Mouse (Mus musculus): ENCODE data around the gene Reln. TPM values are rescaled to one million over a fixed set of nuclear protein-coding genes. Genes with fewer than 3 reads are reported as not detected.

Reln gene
- polyA plus RNA-seq, 1 experiment: 164 TPM

DNA sequence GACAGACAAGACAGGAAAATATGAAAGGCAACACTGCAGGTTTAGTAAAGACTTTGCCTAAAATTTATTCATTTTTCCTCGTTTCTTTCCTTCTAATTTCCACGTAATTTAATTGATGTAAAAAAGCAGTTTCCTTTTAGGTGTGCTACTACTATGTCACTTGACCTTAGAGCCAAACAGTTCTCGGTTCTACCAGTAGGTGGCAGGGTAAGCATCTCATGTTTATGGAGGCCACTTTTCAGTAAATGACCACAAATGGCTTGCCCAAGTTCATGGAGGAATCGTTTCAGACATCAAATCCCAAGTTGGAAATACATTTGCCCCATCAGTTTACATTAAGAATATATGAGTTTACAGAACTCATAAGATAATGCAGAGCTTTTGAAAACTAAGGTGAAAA, 358.2 kb downstream of the Reln start:
- no peak for TF ChIP-seq CTCF (IDR thresholded peaks at IDR 0.05; ENCODE audit: insufficient read depth, low read depth, low read length)
- no peak for TF ChIP-seq POLR2A (IDR thresholded peaks at IDR 0.05; ENCODE audit: insufficient read depth, low read depth, low read length)
- H3K4me1 ChIP-seq (ENCODE audit: control insufficient read depth, insufficient read depth, low read length): no peaks in the 10 kb centered on the region
- no peak overlapping the region for H3K27ac ChIP-seq (ENCODE audit: insufficient read depth, low read depth, low read length)
- no peak overlapping the region for H3K4me3 ChIP-seq (ENCODE audit: insufficient read depth, low read depth, low read length)
- 57% methylated on average over 4 of the region's 4 CpGs for WGBS

DNA sequence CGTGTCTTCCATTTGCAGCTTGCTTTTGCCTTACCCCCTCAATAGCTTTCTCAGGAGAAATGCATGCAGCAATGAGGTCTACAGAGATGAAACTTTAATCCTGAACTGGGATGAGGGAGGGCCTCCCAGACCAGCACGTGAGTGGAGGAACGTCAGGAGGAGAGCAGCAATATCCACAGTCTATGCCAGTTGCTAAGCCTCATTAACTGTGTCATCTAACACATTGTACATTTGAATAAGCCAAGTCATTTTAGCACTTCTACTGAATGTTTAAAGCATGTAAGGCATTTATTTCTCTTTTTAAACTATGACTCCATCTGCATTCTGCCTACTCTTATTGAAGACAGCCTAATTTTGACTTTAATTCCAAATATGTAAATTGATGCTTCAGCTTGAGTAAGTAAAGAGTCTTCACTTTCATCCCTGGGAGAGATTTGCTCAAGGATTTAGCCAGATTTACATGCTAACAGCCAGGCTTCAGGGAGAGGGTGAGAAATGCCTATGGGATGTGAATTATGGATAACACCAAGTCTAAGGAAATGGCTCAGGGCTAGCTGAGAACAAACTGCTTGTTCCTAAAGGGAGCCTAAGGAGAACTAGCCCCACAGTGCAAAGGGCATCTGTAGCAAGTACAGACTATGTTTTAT, 361.4 kb downstream of the Reln start:
- no peak for TF ChIP-seq POLR2A (IDR thresholded peaks at IDR 0.05; ENCODE audit: insufficient read depth, low read depth, low read length)
- no peak for TF ChIP-seq CTCF (IDR thresholded peaks at IDR 0.05; ENCODE audit: insufficient read depth, low read depth, low read length)
- H3K4me3 ChIP-seq (ENCODE audit: insufficient read depth, low read depth, low read length): no peak overlapping the region
- WGBS: 77% methylated on average over 3 of the region's 3 CpGs
- H3K27ac ChIP-seq (ENCODE audit: insufficient read depth, low read depth, low read length): no peak overlapping the region
- H3K4me1 ChIP-seq (ENCODE audit: control insufficient read depth, insufficient read depth, low read length): no peaks in the 10 kb centered on the region

DNA sequence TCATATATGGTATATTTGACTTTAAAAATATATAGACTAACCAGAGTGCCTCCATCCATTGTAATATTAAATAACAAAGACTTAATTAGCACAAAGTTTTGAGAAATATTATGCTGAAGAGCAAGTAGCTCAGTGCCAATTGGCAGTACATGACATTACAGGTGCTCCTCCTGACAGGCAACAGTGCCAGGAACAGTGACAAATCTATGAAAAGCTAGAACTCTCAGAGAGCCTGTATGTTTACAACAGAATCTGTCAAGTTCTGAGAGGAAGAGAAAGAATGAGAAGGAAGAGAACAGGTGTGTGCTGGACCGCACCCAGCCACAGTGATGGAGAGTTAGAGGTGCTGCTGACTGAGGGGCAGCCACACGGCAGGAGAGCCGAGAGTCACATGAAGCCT, 363.3 kb downstream of the Reln start:
- no peak overlapping the region for H3K4me3 ChIP-seq (ENCODE audit: insufficient read depth, low read depth, low read length)
- TF ChIP-seq POLR2A (IDR thresholded peaks at IDR 0.05; ENCODE audit: insufficient read depth, low read depth, low read length): no peak
- no peak for TF ChIP-seq CTCF (IDR thresholded peaks at IDR 0.05; ENCODE audit: insufficient read depth, low read depth, low read length)
- H3K4me1 ChIP-seq (ENCODE audit: control insufficient read depth, insufficient read depth, low read length): 0 out of 2 replicates have a peak, but pooled peaks cover 2% of the 10 kb centered on the region
- H3K27ac ChIP-seq (ENCODE audit: insufficient read depth, low read depth, low read length): no peak overlapping the region
- WGBS: 96% methylated on average over 3 of the region's 3 CpGs

DNA sequence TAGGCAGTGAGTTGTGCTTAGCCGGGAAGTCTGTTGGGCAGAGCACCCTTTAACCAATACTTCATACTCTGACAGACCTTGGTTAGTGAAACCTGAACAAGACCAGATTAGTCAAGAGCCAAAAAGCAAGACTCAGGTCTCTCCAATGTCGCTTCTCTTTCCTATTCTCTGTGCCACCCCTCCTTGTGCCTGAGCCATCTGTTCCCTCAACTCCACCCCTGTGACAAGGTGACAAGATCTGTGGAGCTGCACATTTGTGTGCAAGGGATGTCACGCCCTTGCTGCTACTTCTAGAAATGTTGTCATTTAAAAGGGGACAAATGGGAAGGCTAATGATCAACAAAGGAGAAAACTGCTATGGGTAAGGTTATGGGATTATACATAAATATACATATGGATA, 364.0 kb downstream of the Reln start:
- no peak overlapping the region for H3K27ac ChIP-seq (ENCODE audit: insufficient read depth, low read depth, low read length)
- TF ChIP-seq POLR2A (IDR thresholded peaks at IDR 0.05; ENCODE audit: insufficient read depth, low read depth, low read length) (no peak), CTCF (IDR thresholded peaks at IDR 0.05; ENCODE audit: insufficient read depth, low read depth, low read length) (no peak)
- no peak overlapping the region for H3K4me3 ChIP-seq (ENCODE audit: insufficient read depth, low read depth, low read length)
- H3K4me1 ChIP-seq (ENCODE audit: control insufficient read depth, insufficient read depth, low read length): 0 out of 2 replicates have a peak, but pooled peaks cover 5% of the 10 kb centered on the region
- WGBS: 90% methylated on average over 3 of the region's 3 CpGs

DNA sequence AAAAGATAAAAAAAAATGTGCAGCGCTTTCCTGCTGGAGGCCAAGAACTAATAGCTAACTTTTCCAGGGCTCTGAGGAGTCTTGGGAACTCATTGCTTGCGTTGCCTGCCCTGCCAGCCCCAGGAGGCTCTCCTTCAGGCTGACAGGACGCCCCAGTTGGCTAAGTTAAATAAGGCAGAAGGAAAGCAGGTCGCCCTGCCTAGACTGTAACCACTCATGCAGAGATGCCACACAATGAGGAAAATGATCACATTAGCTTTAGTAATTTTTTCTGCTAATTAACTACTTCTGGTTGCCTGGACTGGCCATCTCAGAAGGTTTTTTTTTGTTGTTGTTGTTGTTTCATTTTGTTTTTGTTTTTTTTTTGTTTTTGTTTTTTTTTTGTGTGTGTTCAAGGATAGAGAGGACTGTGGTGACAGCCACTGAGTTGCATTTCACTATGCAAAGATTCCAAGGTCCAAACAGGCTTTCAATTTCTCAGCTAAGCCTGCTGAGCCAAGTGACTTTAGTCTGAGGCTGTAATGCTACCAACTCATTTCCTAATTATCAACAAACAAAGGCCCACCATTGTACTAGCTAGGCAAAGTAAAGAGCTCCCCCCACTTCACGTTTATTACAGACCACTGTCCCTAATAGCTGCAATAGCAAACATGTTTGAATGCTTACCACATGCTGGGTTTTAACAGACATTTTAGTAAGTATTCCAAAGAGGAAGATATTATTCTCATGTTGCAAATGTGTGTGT, 371.1 kb downstream of the Reln start:
- 0 out of 2 replicates have a peak, but pooled peaks cover 5% of the 10 kb centered on the region for H3K4me1 ChIP-seq (ENCODE audit: control insufficient read depth, insufficient read depth, low read length)
- H3K27ac ChIP-seq (ENCODE audit: insufficient read depth, low read depth, low read length): no peak overlapping the region
- H3K4me3 ChIP-seq (ENCODE audit: insufficient read depth, low read depth, low read length): no peak overlapping the region
- TF ChIP-seq POLR2A (IDR thresholded peaks at IDR 0.05; ENCODE audit: insufficient read depth, low read depth, low read length) (no peak), CTCF (IDR thresholded peaks at IDR 0.05; ENCODE audit: insufficient read depth, low read depth, low read length) (no peak)
- WGBS: 35% methylated on average over 5 of the region's 5 CpGs

DNA sequence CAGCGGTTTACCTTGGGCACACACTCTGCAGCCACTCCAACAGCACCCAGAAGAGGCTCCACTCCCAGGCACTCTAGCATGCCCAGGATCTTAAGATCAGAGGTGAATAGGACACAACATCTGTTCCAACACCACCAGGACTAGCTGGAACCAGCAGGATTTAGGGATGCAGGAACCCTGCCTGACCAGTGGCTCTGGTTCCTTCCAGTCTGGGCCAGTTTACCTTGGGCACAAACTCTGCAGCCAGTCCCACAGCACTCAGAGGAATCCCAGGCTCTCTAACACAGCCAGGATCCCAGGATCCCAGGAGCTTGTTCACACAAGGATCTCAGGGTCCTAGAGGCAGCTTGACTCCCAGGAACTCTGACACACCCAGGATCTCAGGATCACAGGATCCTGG, 382.7 kb downstream of the Reln start:
- 96% methylated on average over 1 of the region's 1 CpGs for WGBS
- no peak overlapping the region for H3K27ac ChIP-seq (ENCODE audit: insufficient read depth, low read depth, low read length)
- TF ChIP-seq CTCF (IDR thresholded peaks at IDR 0.05; ENCODE audit: insufficient read depth, low read depth, low read length): no peak
- no peak for TF ChIP-seq POLR2A (IDR thresholded peaks at IDR 0.05; ENCODE audit: insufficient read depth, low read depth, low read length)
- no peaks in the 10 kb centered on the region for H3K4me1 ChIP-seq (ENCODE audit: control insufficient read depth, insufficient read depth, low read length)
- H3K4me3 ChIP-seq (ENCODE audit: insufficient read depth, low read depth, low read length): no peak overlapping the region

DNA sequence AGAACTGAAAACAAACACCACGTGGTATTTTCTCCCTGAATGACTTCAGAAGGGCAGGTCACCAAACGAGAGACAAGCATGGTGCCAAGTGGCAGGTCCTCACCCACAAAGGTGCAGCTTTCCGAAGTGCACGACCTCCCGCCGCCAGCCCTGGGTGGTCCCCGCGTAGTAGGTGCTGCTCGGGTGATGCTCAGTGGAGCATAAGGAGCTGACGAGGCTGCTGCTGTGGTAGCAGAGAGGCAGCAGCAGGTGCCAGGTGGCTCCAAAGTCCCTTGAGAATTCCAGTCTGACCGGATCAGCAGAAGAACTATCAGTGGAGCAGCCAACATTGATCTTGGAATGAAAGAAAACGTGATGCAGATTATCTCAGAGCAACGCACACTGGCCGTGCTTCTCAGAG, 384.4 kb downstream of the Reln start:
- 75% methylated on average over 14 of the region's 14 CpGs for WGBS
- no peak overlapping the region for H3K27ac ChIP-seq (ENCODE audit: insufficient read depth, low read depth, low read length)
- no peak overlapping the region for H3K4me3 ChIP-seq (ENCODE audit: insufficient read depth, low read depth, low read length)
- no peaks in the 10 kb centered on the region for H3K4me1 ChIP-seq (ENCODE audit: control insufficient read depth, insufficient read depth, low read length)
- TF ChIP-seq CTCF (IDR thresholded peaks at IDR 0.05; ENCODE audit: insufficient read depth, low read depth, low read length): no peak
- no peak for TF ChIP-seq POLR2A (IDR thresholded peaks at IDR 0.05; ENCODE audit: insufficient read depth, low read depth, low read length)

DNA sequence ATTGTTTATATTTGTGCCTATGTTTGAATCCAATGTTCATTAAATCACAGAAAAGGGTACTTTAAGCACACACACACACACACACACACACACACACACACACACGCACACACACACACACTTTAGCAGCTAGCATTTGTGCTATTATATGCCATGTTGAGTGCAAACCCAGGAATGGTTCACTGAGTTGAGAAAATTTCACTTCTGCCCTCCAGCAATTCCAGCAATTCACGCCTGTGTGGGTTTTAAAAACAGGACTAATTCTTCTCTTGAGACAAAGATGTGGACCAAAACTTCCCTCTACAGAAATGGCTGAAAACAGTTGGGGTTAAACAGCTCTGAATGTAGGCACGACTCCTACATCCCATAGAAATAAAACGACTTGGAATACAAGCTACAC, 386.9 kb downstream of the Reln start:
- WGBS: 75% methylated on average over 4 of the region's 4 CpGs
- H3K27ac ChIP-seq (ENCODE audit: insufficient read depth, low read depth, low read length): no peak overlapping the region
- no peak overlapping the region for H3K4me3 ChIP-seq (ENCODE audit: insufficient read depth, low read depth, low read length)
- TF ChIP-seq CTCF (IDR thresholded peaks at IDR 0.05; ENCODE audit: insufficient read depth, low read depth, low read length) (no peak), POLR2A (IDR thresholded peaks at IDR 0.05; ENCODE audit: insufficient read depth, low read depth, low read length) (no peak)
- H3K4me1 ChIP-seq (ENCODE audit: control insufficient read depth, insufficient read depth, low read length): no peaks in the 10 kb centered on the region

DNA sequence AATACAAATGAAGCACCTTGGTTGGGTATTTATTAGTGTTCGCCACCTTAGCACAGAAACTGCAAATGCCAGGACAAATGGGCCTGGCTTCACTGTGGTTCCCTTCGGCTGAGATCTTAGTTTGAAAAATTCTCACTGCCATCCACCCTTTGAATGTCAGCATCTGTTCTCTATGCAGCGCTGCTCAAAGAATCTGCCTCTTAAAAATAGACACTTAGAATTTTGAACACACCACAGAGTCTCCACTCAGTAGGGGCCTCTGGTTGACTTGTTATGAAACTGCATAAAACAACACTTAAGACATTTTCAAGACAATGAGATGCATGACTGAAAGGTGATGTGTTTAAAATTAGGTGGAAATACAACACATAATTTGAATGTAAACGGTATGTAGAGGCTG, 387.4 kb downstream of the Reln start:
- TF ChIP-seq CTCF (IDR thresholded peaks at IDR 0.05; ENCODE audit: insufficient read depth, low read depth, low read length): no peak
- no peak for TF ChIP-seq POLR2A (IDR thresholded peaks at IDR 0.05; ENCODE audit: insufficient read depth, low read depth, low read length)
- WGBS: 80% methylated on average over 4 of the region's 4 CpGs
- Histone ChIP-seq H3K27ac (ENCODE audit: insufficient read depth, low read depth, low read length) (no peak overlapping the region), H3K4me3 (ENCODE audit: insufficient read depth, low read depth, low read length) (no peak overlapping the region), H3K4me1 (ENCODE audit: control insufficient read depth, insufficient read depth, low read length) (no peaks in the 10 kb centered on the region)
